Mouse (Mus musculus) ES-E14 (cell line): ENCODE measurements around the gene Slc16a10. TPM values are rescaled to one million over a fixed set of nuclear protein-coding genes. Genes with fewer than 3 reads are reported as not detected.

Source experiments
- DNase-seq: peaks from one replicate; pipeline ENCODE4 v3.0.0-alpha.2; 2013; ENCODE audit warnings: low read depth, low spot score
- H3K27ac ChIP-seq: 2 replicates; pipeline ENCODE4 v1.5.1; 2012; ENCODE audit warnings: low read depth, mild to moderate bottlenecking, low read length, moderate library complexity, mixed read lengths; ENCODE audit not compliant: poor library complexity, insufficient read depth, severe bottlenecking
- H3K36me3 ChIP-seq: 2 replicates; pipeline ENCODE4 v1.6.1; 2012; ENCODE audit warnings: mild to moderate bottlenecking, low read length, moderate library complexity, mixed read lengths; ENCODE audit not compliant: control insufficient read depth, poor library complexity, insufficient read depth, severe bottlenecking
- H3K4me1 ChIP-seq, 2 experiments: fragments of 150-350 bp in 1 of 2; sonication (generic) in 1 of 2; 2 replicates each; pipeline ENCODE4 v1.6.1; 2012; ENCODE audit warnings: low read length in 2 of 2, mild to moderate bottlenecking in 1 of 2, mixed read lengths in 1 of 2; ENCODE audit not compliant: control insufficient read depth in 2 of 2, insufficient read depth in 2 of 2, poor library complexity in 1 of 2
- H3K4me3 ChIP-seq, 2 experiments: fragments of 150-350 bp in 1 of 2; sonication (generic) in 1 of 2; 2 replicates each; pipeline ENCODE4 v1.5.1; 2012; ENCODE audit warnings: low read length in 2 of 2, low read depth in 1 of 2, mild to moderate bottlenecking in 1 of 2, mixed read lengths in 1 of 2; ENCODE audit not compliant: insufficient read depth in 1 of 2, poor library complexity in 1 of 2, severe bottlenecking in 1 of 2
- H3K9ac ChIP-seq: 2 replicates; pipeline ENCODE4 v1.6.1; 2012; ENCODE audit warnings: low read depth, mild to moderate bottlenecking, low read length, mixed read lengths; ENCODE audit not compliant: poor library complexity, insufficient read depth, severe bottlenecking
- H3K9me3 ChIP-seq: fragments of 150-350 bp; sonication (generic); 2 replicates; pipeline ENCODE4 v1.6.1; 2012; ENCODE audit warnings: low read depth, mild to moderate bottlenecking, low read length; ENCODE audit not compliant: control insufficient read depth, insufficient read depth
- CHD2 ChIP-seq: IDR thresholded peaks from 2 replicates; pipeline ENCODE4 v1.6.1; 2014; ENCODE audit warnings: mild to moderate bottlenecking, low read depth, low read length, inconsistent platforms
- HCFC1 ChIP-seq: IDR thresholded peaks from 2 replicates; pipeline ENCODE4 v1.6.1; 2012; ENCODE audit warnings: low read length, inconsistent platforms, borderline replicate concordance; ENCODE audit not compliant: insufficient read depth
- MAFK ChIP-seq: IDR thresholded peaks from 2 replicates; pipeline ENCODE4 v1.6.1; 2014; ENCODE audit warnings: mild to moderate bottlenecking, low read depth, low read length, inconsistent platforms; ENCODE audit not compliant: insufficient read depth
- ZC3H11A ChIP-seq: IDR thresholded peaks from 2 replicates; pipeline ENCODE4 v1.6.1; 2012; ENCODE audit warnings: low read depth, mild to moderate bottlenecking, inconsistent platforms, low read length, borderline replicate concordance
- ZNF384 ChIP-seq: IDR thresholded peaks from 2 replicates; pipeline ENCODE4 v1.6.1; 2012; ENCODE audit warnings: low read depth, low read length, inconsistent platforms
- in situ Hi-C, 2 experiments: fragments of 600-800 bp; cut with MboI; formaldehyde crosslinking; loops; one replicate each; pipeline ENCODE4 v1.15.1; 2025; ENCODE audit warnings: low sequenced_read_pairs in 2 of 2, inconsistent platforms in 1 of 2; ENCODE audit not compliant: unreplicated experiment in 2 of 2
- total RNA-seq: library from RNA; depleted of rRNA; stranded (reverse); fragments of 300-350 nt; gene quantifications from 2 replicates; pipeline ENCODE4 v1.2.3, GENCODE M21; 2012

Slc16a10 gene
- total RNA-seq, 1 experiment = 6.2 TPM

DNA sequence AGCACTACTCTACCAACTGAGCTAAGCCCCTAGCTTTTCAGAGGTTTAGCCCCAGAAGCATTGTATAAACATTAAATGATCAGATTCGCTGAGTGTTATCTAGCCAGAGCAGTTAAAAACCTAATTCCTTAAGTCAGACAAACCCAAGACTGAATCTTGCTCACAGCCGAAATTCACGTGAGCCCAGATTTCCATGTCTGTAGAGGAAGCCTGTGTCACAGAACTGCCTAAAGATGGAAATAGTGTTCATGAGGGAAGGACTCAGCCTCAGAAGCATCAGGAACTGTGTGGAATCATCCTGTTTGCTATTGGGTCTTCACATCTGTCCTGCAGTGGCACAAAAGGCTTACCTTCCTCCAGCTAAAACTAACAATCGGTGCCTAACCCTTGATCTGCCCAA is 2.4 kb downstream of the Slc16a10 start:
- no peak for DNase-seq
- Histone ChIP-seq H3K9me3 (no peaks in the 10 kb centered on the region), H3K4me3 (no peak overlapping the region), H3K4me1 (peaks cover 0 to 2% of the 10 kb centered on the region in 2 experiments; a peak in 1 of 4 replicates), H3K27ac (no peak overlapping the region), H3K36me3 (no peaks in the 10 kb centered on the region), H3K9ac (no peak overlapping the region)
- no peak for TF ChIP-seq MAFK
- TF ChIP-seq ZNF384 = no peak
- no peak for TF ChIP-seq ZC3H11A
- TF ChIP-seq CHD2 = no peak
- no peak for TF ChIP-seq HCFC1
- in situ Hi-C loops = no loop called here

DNA sequence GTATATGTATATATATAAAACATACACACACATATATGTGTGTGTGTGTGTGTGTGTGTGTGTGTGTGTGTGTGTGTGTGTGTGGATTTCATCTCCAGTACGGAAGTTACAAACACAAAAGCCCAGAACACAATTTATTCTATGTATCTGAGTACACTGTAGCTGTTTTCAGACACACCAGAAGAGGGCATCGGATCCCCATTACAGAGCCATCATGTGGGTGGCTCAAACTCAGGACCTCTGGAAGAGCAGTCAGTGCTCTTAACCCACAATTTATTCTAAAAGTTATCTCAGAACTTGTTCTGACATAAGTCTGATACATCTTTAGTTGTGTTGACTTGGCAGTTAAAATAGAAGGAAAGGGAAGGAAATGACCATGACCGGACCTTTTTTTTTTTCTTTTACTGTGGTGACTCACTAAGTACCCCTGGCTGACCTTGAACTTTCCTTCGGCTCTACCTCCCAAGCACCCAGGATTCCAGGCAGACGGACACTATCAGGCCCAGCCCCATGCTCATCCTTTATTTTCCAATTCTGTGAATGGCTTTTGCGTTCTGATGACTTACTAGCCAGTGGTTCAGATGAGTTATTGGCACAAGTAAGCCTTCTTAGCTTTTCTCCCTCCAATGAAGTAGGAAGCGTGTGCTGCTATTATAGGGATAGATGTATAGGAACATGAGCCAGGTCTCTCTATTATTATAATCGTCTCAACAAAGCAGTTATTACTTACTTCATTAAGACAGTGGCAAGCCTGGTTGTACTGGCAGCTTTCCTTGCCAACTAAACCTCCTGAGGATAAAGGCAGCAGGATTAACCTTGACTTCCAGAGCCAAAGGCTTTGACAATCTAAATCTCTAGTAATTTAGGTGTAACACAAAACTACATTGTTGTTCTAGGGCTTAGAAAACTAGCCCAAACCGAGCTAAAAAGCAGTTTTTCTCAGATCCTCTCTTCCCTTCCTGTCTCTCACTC is 6.0 kb downstream of the Slc16a10 start:
- peaks cover 0 to under 1% of the 10 kb centered on the region in 2 experiments; a peak in 1 of 4 replicates for H3K4me1 ChIP-seq
- H3K27ac ChIP-seq = no peak overlapping the region
- TF ChIP-seq ZNF384 (no peak), MAFK (no peak), HCFC1 (no peak), ZC3H11A (no peak), CHD2 (no peak)
- in situ Hi-C loops = no loop called here
- no peak overlapping the region for H3K9ac ChIP-seq
- H3K9me3 ChIP-seq = no peaks in the 10 kb centered on the region
- H3K36me3 ChIP-seq = no peaks in the 10 kb centered on the region
- no peak for DNase-seq
- no peak overlapping the region for H3K4me3 ChIP-seq

DNA sequence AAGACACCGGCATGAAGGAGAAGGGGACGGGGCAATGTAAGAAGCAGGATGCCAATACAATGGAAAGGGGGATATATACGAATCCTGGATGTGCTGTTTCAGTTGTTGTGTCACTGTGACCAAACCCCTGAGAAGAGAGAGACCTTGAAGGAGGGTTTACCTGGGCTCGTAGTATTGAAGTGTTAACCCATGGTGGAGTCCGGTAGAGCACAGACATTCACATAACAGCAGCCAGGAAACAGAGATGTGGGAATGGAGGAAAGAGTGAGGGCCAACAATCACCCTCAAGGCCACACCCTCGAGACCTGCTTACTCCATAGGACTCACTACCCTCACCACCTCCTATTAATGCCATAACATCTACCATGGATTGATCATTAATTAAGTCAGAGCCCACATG is 7.2 kb downstream of the Slc16a10 start:
- H3K27ac ChIP-seq = no peak overlapping the region
- no peak for DNase-seq
- in situ Hi-C loops = no loop called here
- no peaks in the 10 kb centered on the region for H3K36me3 ChIP-seq
- TF ChIP-seq MAFK = no peak
- H3K4me3 ChIP-seq = no peak overlapping the region
- H3K9ac ChIP-seq = no peak overlapping the region
- H3K4me1 ChIP-seq = no peaks in the 10 kb centered on the region
- no peaks in the 10 kb centered on the region for H3K9me3 ChIP-seq

DNA sequence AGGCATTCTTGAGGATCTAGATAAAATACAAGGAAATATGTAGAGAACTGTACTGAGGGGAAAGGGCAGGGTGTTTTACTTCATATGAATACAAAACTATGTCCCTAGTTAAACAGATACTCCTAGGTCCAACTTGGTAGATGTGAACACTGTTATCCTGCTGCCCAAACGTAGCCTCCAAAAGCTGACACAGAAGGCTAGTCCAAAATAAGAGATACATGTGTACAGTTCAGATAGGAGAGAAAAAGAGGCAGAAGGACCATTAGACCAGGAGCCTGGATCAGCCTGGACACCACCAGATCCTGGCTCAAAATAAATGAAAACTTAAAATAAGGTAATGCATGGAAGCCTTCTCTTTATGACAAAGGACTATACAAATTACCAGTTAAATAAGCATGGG is 8.4 kb downstream of the Slc16a10 start:
- TF ChIP-seq ZNF384 = no peak
- TF ChIP-seq CHD2 = no peak
- no peak for TF ChIP-seq ZC3H11A
- TF ChIP-seq HCFC1 = no peak
- TF ChIP-seq MAFK = no peak
- in situ Hi-C loops = no loop called here
- H3K9me3 ChIP-seq = no peaks in the 10 kb centered on the region
- H3K27ac ChIP-seq = no peak overlapping the region
- no peaks in the 10 kb centered on the region for H3K36me3 ChIP-seq
- H3K4me1 ChIP-seq = no peaks in the 10 kb centered on the region
- H3K4me3 ChIP-seq = no peak overlapping the region
- no peak overlapping the region for H3K9ac ChIP-seq
- DNase-seq = no peak
